Mouse (Mus musculus): Measurements from ENCODE around the gene Pusl1. TPM values are rescaled to one million over a fixed set of nuclear protein-coding genes. Genes with fewer than 3 reads are reported as not detected.

The Pusl1 gene
- total and polyA plus RNA-seq, 3 experiments: 9.4 to 31.3 (median 10.1) TPM

GRCm38 (mm10) chr4:155905634-155906033 lies 14.1 kb upstream of the Pusl1 start:
- DNase-seq: peak in 1 of 2 experiments; percentile 2
- no peaks in the 10 kb centered on the region for H3K27me3 ChIP-seq (ENCODE audit: control insufficient read depth, insufficient read depth, low read length)
- H3K79me2 ChIP-seq (replicated peaks; ENCODE audit: control insufficient read depth, insufficient read depth, low read length): no peaks in the 10 kb centered on the region
- no peak overlapping the region for H3K4me3 ChIP-seq
- WGBS: 90% methylated on average over 13 of the region's 13 CpGs
- H3K36me3 ChIP-seq (ENCODE audit: control insufficient read depth, insufficient read depth, low read length): peaks cover 2% of the 10 kb centered on the region; the same call in 1 of the 2 replicates
- TF ChIP-seq EP300 (IDR thresholded peaks at IDR 0.05; ENCODE audit: insufficient read depth, low read depth, low read length) (no peak), CTCF (IDR thresholded peaks at IDR 0.05) (no peak), POLR2A (IDR thresholded peaks at IDR 0.05; ENCODE audit: insufficient read depth, low read depth, low read length) (no peak)
- peaks cover 5% of the 10 kb centered on the region; the same call in 1 of the 2 replicates for H3K4me1 ChIP-seq (ENCODE audit: control insufficient read depth, insufficient read depth, low read length)
- intact Hi-C loops (cut with DNase I): no loop called here
- H3K9ac ChIP-seq (ENCODE audit: low read depth, low read length): no peak overlapping the region
- no peak overlapping the region for H3K27ac ChIP-seq

- WGBS: 92% methylated on average over 13 of the region's 13 CpGs
- Histone ChIP-seq H3K36me3 (ENCODE audit: control insufficient read depth, insufficient read depth, low read length) (peaks cover 2% of the 10 kb centered on the region; the same call in 1 of the 2 replicates), H3K79me2 (replicated peaks; ENCODE audit: control insufficient read depth, insufficient read depth, low read length) (no peaks in the 10 kb centered on the region), H3K9ac (ENCODE audit: low read depth, low read length) (no peak overlapping the region), H3K4me1 (ENCODE audit: control insufficient read depth, insufficient read depth, low read length) (peaks cover 5% of the 10 kb centered on the region; the same call in 1 of the 2 replicates), H3K27me3 (ENCODE audit: control insufficient read depth, insufficient read depth, low read length) (no peaks in the 10 kb centered on the region), H3K4me3 (no peak overlapping the region), H3K27ac (no peak overlapping the region)
- intact Hi-C loops (cut with DNase I): no loop called here
- TF ChIP-seq CTCF (IDR thresholded peaks at IDR 0.05): peak; percentile 34
- no peak for TF ChIP-seq EP300 (IDR thresholded peaks at IDR 0.05; ENCODE audit: insufficient read depth, low read depth, low read length)
- peak; percentile 4 to 19 for DNase-seq
Observed at GRCm38 (mm10) chr4:155904318-155905102, 12.9 kb upstream of the Pusl1 start.

DNA sequence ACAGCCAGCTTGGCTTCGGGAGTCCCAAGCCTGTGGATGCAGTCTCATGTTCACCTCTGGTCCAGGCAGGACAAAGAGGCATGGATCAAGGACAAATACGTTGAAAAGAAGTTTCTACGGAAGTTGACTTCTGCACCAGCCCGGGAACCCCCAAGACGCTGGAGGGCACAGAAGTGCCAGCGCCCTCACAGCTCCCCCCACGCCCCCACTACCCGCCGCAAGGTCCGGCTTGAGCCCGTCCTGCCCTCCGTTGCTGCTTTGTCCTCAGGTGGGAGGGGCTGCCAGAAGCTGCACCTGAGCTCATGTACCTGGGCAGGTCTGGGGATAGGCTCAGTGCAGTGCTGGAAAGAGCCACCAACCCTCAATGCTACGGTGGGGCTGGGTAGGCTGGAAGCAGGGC lies 11.7 kb upstream of the Pusl1 start:
- peaks cover 2% of the 10 kb centered on the region; the same call in 1 of the 2 replicates for H3K36me3 ChIP-seq (ENCODE audit: control insufficient read depth, insufficient read depth, low read length)
- no peak overlapping the region for H3K4me3 ChIP-seq
- WGBS: 98% methylated on average over 13 of the region's 13 CpGs
- H3K27me3 ChIP-seq (ENCODE audit: control insufficient read depth, insufficient read depth, low read length): no peaks in the 10 kb centered on the region
- peaks cover 5% of the 10 kb centered on the region; the same call in 1 of the 2 replicates for H3K4me1 ChIP-seq (ENCODE audit: control insufficient read depth, insufficient read depth, low read length)
- H3K9ac ChIP-seq (ENCODE audit: low read depth, low read length): no peak overlapping the region
- H3K79me2 ChIP-seq (replicated peaks; ENCODE audit: control insufficient read depth, insufficient read depth, low read length): no peaks in the 10 kb centered on the region
- TF ChIP-seq EP300 (IDR thresholded peaks at IDR 0.05; ENCODE audit: insufficient read depth, low read depth, low read length) (no peak), CTCF (IDR thresholded peaks at IDR 0.05) (no peak), POLR2A (IDR thresholded peaks at IDR 0.05; ENCODE audit: insufficient read depth, low read depth, low read length) (no peak)
- intact Hi-C loops (cut with DNase I): no loop called here
- no peak for DNase-seq
- no peak overlapping the region for H3K27ac ChIP-seq

DNA sequence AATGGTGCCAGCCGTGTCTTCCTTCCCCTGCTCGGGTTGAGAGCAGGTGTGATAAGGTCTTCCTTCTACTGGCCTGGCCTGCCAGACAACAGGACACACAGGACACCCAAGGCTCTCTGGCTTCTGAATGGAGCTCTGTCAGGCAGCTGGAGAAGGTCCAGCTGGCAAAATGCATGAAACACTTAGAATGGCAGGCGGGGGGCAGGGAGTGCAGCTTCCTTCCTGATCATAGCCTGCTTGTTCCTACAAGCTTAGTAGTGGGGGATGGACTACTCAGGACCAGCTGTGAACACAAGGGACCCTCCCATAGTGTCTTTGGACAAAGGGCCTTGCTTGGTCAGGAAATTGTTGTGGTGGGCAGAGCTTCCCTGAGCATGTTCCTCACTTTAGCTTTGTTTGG lies 9.6 kb upstream of the Pusl1 start:
- peak; percentile 47 to 58 for DNase-seq
- TF ChIP-seq EP300 (IDR thresholded peaks at IDR 0.05; ENCODE audit: insufficient read depth, low read depth, low read length) (0 out of 2 replicates have a peak, but pooled peaks have one; percentile 38), POLR2A (IDR thresholded peaks at IDR 0.05; ENCODE audit: insufficient read depth, low read depth, low read length) (no peak)
- no peaks in the 10 kb centered on the region for H3K79me2 ChIP-seq (replicated peaks; ENCODE audit: control insufficient read depth, insufficient read depth, low read length)
- intact Hi-C loops (cut with DNase I): no loop called here
- no peak overlapping the region for H3K4me3 ChIP-seq
- no peaks in the 10 kb centered on the region for H3K27me3 ChIP-seq (ENCODE audit: control insufficient read depth, insufficient read depth, low read length)
- peaks cover 2% of the 10 kb centered on the region; the same call in 1 of the 2 replicates for H3K36me3 ChIP-seq (ENCODE audit: control insufficient read depth, insufficient read depth, low read length)
- H3K4me1 ChIP-seq (ENCODE audit: control insufficient read depth, insufficient read depth, low read length): peaks cover 5% of the 10 kb centered on the region; the same call in 1 of the 2 replicates
- no peak overlapping the region for H3K9ac ChIP-seq (ENCODE audit: low read depth, low read length)
- no peak overlapping the region for H3K27ac ChIP-seq
- 7% methylated on average over 3 of the region's 3 CpGs for WGBS

- no peaks in the 10 kb centered on the region for H3K27me3 ChIP-seq (ENCODE audit: control insufficient read depth, insufficient read depth, low read length)
Observed at GRCm38 (mm10) chr4:155899355-155899754, 7.8 kb upstream of the Pusl1 start.

DNA sequence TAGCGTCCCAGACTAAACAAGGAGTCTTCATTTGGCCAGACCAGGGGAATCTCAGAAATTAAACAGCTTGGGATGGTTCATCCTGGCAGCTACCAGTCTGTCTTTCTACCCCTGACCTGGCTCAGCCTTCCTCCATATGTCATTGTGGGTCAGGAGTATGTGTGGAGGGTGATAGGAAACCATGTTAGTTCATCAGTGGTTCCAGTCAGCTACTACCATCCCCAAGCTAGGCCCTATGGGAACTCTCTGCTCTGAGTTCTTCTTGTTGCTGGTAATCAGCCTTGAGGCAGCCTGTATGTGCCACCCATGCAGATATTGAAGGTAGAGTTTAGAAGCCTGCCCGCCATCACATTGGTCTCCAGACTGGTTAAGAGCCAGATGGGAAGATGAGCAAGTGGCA lies 6.7 kb upstream of the Pusl1 start:
- intact Hi-C loops (cut with DNase I): no loop called here

More at GRCm38 (mm10) chr4:155899355-155899754, 7.8 kb upstream of the Pusl1 start:
- DNase-seq: peak in 1 of 2 experiments; percentile 2
- Histone ChIP-seq H3K27ac (no peak overlapping the region), H3K79me2 (replicated peaks; ENCODE audit: control insufficient read depth, insufficient read depth, low read length) (no peaks in the 10 kb centered on the region), H3K4me1 (ENCODE audit: control insufficient read depth, insufficient read depth, low read length) (peaks cover 19% of the 10 kb centered on the region), H3K4me3 (no peak overlapping the region), H3K36me3 (ENCODE audit: control insufficient read depth, insufficient read depth, low read length) (peaks cover 5% of the 10 kb centered on the region), H3K9ac (ENCODE audit: low read depth, low read length) (no peak overlapping the region)
- intact Hi-C loops (cut with DNase I): no loop called here
- 90% methylated on average over 7 of the region's 7 CpGs for WGBS
- no peak for TF ChIP-seq CTCF (IDR thresholded peaks at IDR 0.05)
- TF ChIP-seq EP300 (IDR thresholded peaks at IDR 0.05; ENCODE audit: insufficient read depth, low read depth, low read length): no peak
- TF ChIP-seq POLR2A (IDR thresholded peaks at IDR 0.05; ENCODE audit: insufficient read depth, low read depth, low read length): no peak

More for the DNA sequence above, 6.7 kb upstream of the Pusl1 start:
- Histone ChIP-seq H3K79me2 (replicated peaks; ENCODE audit: control insufficient read depth, insufficient read depth, low read length) (0 out of 2 replicates have a peak, but pooled peaks cover under 1% of the 10 kb centered on the region), H3K4me3 (no peak overlapping the region), H3K4me1 (ENCODE audit: control insufficient read depth, insufficient read depth, low read length) (peaks cover 25% of the 10 kb centered on the region), H3K36me3 (ENCODE audit: control insufficient read depth, insufficient read depth, low read length) (peaks cover 5% of the 10 kb centered on the region), H3K27me3 (ENCODE audit: control insufficient read depth, insufficient read depth, low read length) (no peaks in the 10 kb centered on the region), H3K9ac (ENCODE audit: low read depth, low read length) (no peak overlapping the region), H3K27ac (no peak overlapping the region)
- TF ChIP-seq CTCF (IDR thresholded peaks at IDR 0.05): no peak
- no peak for DNase-seq
- 100% methylated on average over 2 of the region's 2 CpGs for WGBS
